In genomic region chr1:162305247-162305646, GRCm38 (mm10) we compare ENCODE assay signal across 19 mouse cellular contexts.
A peak's percentile ranks its signal among the peaks of the same experiment; 100 is the strongest.
DNase-seq lines count a peak whose midpoint lies in the region; ATAC-seq and TF ChIP-seq lines count a peak whose summit lies in the region.
"Had no signal": no experiment of that assay in that cellular context is flagged by ENCODE, and none has a peak within 500 bp of the region (broad histone marks: within the 10 kb centered on the region; RNA-seq: fewer than 3 reads in every experiment).

No protein-coding gene starts in this region.

- no peaks in the 10 kb centered on the region for H3K36me3 ChIP-seq in kidney, postnatal 0 days (ENCODE audit: insufficient read depth, low read length)
- no peaks in the 10 kb centered on the region for H3K36me3 ChIP-seq in kidney, adult 2 months (ENCODE audit: control insufficient read depth, insufficient read depth, low read length)
- H3K36me3 ChIP-seq in embryonic facial prominence, embryonic 15.5 days: no peaks in the 10 kb centered on the region
- peaks cover 16% of the 10 kb centered on the region for H3K36me3 ChIP-seq in hindbrain, embryonic 14.5 days (replicated peaks; ENCODE audit: control insufficient read depth, insufficient read depth)
- H3K36me3 ChIP-seq: forebrain, embryonic 12.5 days; G1E; hindbrain, embryonic 12.5 days had no signal

- H3K4me2 ChIP-seq in kidney, postnatal 0 days (ENCODE audit: low read length): no peak overlapping the region
- H3K4me2 ChIP-seq in embryonic facial prominence, embryonic 15.5 days (replicated peaks): no peak overlapping the region
- no peak overlapping the region for H3K4me2 ChIP-seq in hindbrain, embryonic 14.5 days (replicated peaks)
- H3K4me2 ChIP-seq: forebrain, embryonic 12.5 days; hindbrain, embryonic 12.5 days had no signal

- no peaks in the 10 kb centered on the region for H3K9me3 ChIP-seq in kidney, postnatal 0 days (replicated peaks; ENCODE audit: low read length)
- H3K9me3 ChIP-seq in embryonic facial prominence, embryonic 15.5 days (replicated peaks): no peaks in the 10 kb centered on the region
- H3K9me3 ChIP-seq in hindbrain, embryonic 14.5 days (ENCODE audit: control insufficient read depth, low read length): no peaks in the 10 kb centered on the region
- H3K9me3 ChIP-seq: forebrain, embryonic 12.5 days; G1E; hindbrain, embryonic 12.5 days had no signal

- H3K27ac ChIP-seq in kidney, postnatal 0 days: 0 out of 2 replicates have a peak overlapping the region, but pooled peaks have one; percentile 31
- H3K27ac ChIP-seq in kidney, adult 2 months (ENCODE audit: insufficient read depth, low read depth, low read length): no peak overlapping the region
- H3K27ac ChIP-seq in embryonic facial prominence, embryonic 15.5 days (replicated peaks): peak overlapping the region; percentile 71
- no peak overlapping the region for H3K27ac ChIP-seq in hindbrain, embryonic 14.5 days
- H3K27ac ChIP-seq: forebrain, embryonic 12.5 days; hindbrain, embryonic 12.5 days; left cerebral cortex, adult 2 months; liver, embryonic 14.5 days had no signal

- TF ChIP-seq CTCF in kidney, postnatal 0 days (IDR thresholded peaks at IDR 0.05; ENCODE audit: low read depth): no peak
- TF ChIP-seq CTCF in kidney, adult 2 months (conservative IDR thresholded peaks at IDR 0.05; ENCODE audit: insufficient read depth, insufficient read length, low read depth, low read length): no peak

- no peak overlapping the region for H3K4me3 ChIP-seq in kidney, postnatal 0 days (replicated peaks; ENCODE audit: low read depth, low read length)
- no peak overlapping the region for H3K4me3 ChIP-seq in kidney, adult 2 months (ENCODE audit: insufficient read depth, low read depth, low read length)
- H3K4me3 ChIP-seq in embryonic facial prominence, embryonic 15.5 days (replicated peaks): no peak overlapping the region
- no peak overlapping the region for H3K4me3 ChIP-seq in hindbrain, embryonic 14.5 days (replicated peaks; ENCODE audit: low read length)
- H3K4me3 ChIP-seq: forebrain, embryonic 12.5 days; hindbrain, embryonic 12.5 days; left cerebral cortex, adult 2 months had no signal

- peaks cover 5% of the 10 kb centered on the region for H3K4me1 ChIP-seq in kidney, postnatal 0 days (replicated peaks; ENCODE audit: insufficient read depth, low read length)
- no peaks in the 10 kb centered on the region for H3K4me1 ChIP-seq in kidney, adult 2 months (ENCODE audit: control insufficient read depth, insufficient read depth, low read length)
- peaks cover 27% of the 10 kb centered on the region for H3K4me1 ChIP-seq in embryonic facial prominence, embryonic 15.5 days
- no peaks in the 10 kb centered on the region for H3K4me1 ChIP-seq in hindbrain, embryonic 14.5 days (replicated peaks; ENCODE audit: control insufficient read depth, insufficient read depth, low read length)
- H3K4me1 ChIP-seq: hindbrain, embryonic 12.5 days had no signal

- WGBS in kidney, postnatal 0 days: 53% methylated on average over 6 of the region's 6 CpGs
- 76% methylated on average over 6 of the region's 6 CpGs for WGBS in kidney, adult 2 months
- 26% methylated on average over 6 of the region's 6 CpGs for WGBS in embryonic facial prominence, embryonic 15.5 days
- WGBS in hindbrain, embryonic 14.5 days: 85% methylated on average over 6 of the region's 6 CpGs

- H3K9ac ChIP-seq in kidney, postnatal 0 days (ENCODE audit: low read depth, low read length): no peak overlapping the region
- H3K9ac ChIP-seq in embryonic facial prominence, embryonic 15.5 days: no peak overlapping the region
- H3K9ac ChIP-seq in hindbrain, embryonic 14.5 days: no peak overlapping the region
- H3K9ac ChIP-seq: forebrain, embryonic 12.5 days; hindbrain, embryonic 12.5 days; liver, embryonic 14.5 days had no signal

- no peak for TF ChIP-seq POLR2A in kidney, adult 2 months (IDR thresholded peaks at IDR 0.05; ENCODE audit: low read depth, low read length)

- no peak for DNase-seq in kidney, postnatal 0 days (ENCODE audit: low spot score)
- no peak for DNase-seq in kidney, adult 2 months
- DNase-seq in right cerebral cortex, adult 2 months (ENCODE audit: low spot score in 2 of 2): peak; percentile 40 to 61
- no peak for DNase-seq in right cerebral cortex, postnatal 14 days
- peak; percentile 26 for DNase-seq in naive thymus-derived CD4-positive, alpha-beta T cell, adult 2 months (ENCODE audit: low read depth)
- DNase-seq in adrenal gland, postnatal 14 days: no peak
- DNase-seq in hindbrain, embryonic 14.5 days (ENCODE audit: low spot score): no peak
- DNase-seq: adrenal gland, postnatal 25 days; B cell, adult 2 months; cerebellum, postnatal 10 days; heart, adult 18-20 months; midbrain, embryonic 14.5 days had no signal

- no peaks in the 10 kb centered on the region for H3K27me3 ChIP-seq in kidney, postnatal 0 days (ENCODE audit: insufficient read depth, low read length)
- no peaks in the 10 kb centered on the region for H3K27me3 ChIP-seq in kidney, adult 2 months (replicated peaks; ENCODE audit: control insufficient read depth, insufficient read depth, low read length)
- H3K27me3 ChIP-seq in embryonic facial prominence, embryonic 15.5 days: no peaks in the 10 kb centered on the region
- no peaks in the 10 kb centered on the region for H3K27me3 ChIP-seq in hindbrain, embryonic 14.5 days (ENCODE audit: control insufficient read depth, insufficient read depth, low read length)
- H3K27me3 ChIP-seq: forebrain, embryonic 12.5 days; hindbrain, embryonic 12.5 days had no signal

- ATAC-seq in kidney, postnatal 0 days (replicated peaks; ENCODE audit: low FRiP score, low read depth): no peak; the same call in 1 of the 2 replicates
- 0 out of 2 replicates have a peak, but pooled peaks have one; percentile 29 for ATAC-seq in embryonic facial prominence, embryonic 15.5 days (ENCODE audit: insufficient number of reproducible peaks, low FRiP score, low TSS enrichment, low read depth)
- ATAC-seq in hindbrain, embryonic 14.5 days (ENCODE audit: low FRiP score): no peak
- ATAC-seq: intestine, postnatal 0 days had no signal

Comparison
In these comparisons a context has a peak if more than half of its experiments do, and no peak if none do; other contexts are left out.
1. DNase-seq: peak in right cerebral cortex, adult 2 months (2 of 2) and naive thymus-derived CD4-positive, alpha-beta T cell, adult 2 months (single experiment); none in kidney, postnatal 0 days (single experiment), kidney, adult 2 months (single experiment), right cerebral cortex, postnatal 14 days (single experiment), adrenal gland, postnatal 14 days (single experiment) and hindbrain, embryonic 14.5 days (single experiment).
2. H3K27ac ChIP-seq: peak in kidney, postnatal 0 days (single experiment) and embryonic facial prominence, embryonic 15.5 days (single experiment); none in kidney, adult 2 months (single experiment) and hindbrain, embryonic 14.5 days (single experiment).